Mouse (Mus musculus) effector memory CD4-positive, alpha-beta T cell, adult 7 months (primary cell): ENCODE data around the gene Grik3. TPM values are rescaled to one million over a fixed set of nuclear protein-coding genes. Genes with fewer than 3 reads are reported as not detected.

Experiments
- polyA plus RNA-seq: library from polyadenylated mRNA; unstranded; fragments of 100-300 nt; shearing (Covaris generic); gene quantifications from one replicate; pipeline ENCODE4 v1.2.1, GENCODE M21; 2017

Grik3 gene
- not detected for polyA plus RNA-seq

GRCm38 (mm10) chr4:125490661-125491504 lies at the start of gene Grik3:
Grik3 (plus strand) TSS chr4:125490700.

